Mouse (Mus musculus): ENCODE measurements around the gene Zbtb46. TPM values are rescaled to one million over a fixed set of nuclear protein-coding genes. Genes with fewer than 3 reads are reported as not detected.
A peak's percentile ranks its signal among the peaks of the same experiment; 100 is the strongest.

The Zbtb46 gene
- total RNA-seq, 2 experiments from 2014 or later = 7.5 to 12.2 TPM

DNA sequence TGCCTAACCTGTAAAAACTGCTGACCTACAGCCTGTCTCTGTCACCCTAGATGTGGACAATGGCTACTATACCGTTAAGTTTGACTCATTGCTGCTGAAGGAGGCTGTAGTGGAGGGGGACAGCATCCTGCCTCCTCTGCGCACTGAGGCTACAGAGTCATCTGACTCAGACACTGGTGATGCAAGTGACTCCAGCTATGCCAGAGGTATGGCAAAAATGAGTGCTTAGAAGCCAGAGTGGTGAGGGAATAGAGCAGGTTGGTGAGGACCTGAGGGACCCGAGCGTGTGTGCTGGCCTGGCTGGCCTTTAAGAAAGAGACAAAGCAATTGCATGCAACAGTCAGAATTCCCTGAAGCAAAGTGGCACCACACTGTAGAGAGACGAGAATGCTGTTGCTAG is 80.5 kb downstream of the Zbtb46 start:
- ATAC-seq (replicated peaks; ENCODE audit: low FRiP score, poor library complexity, severe bottlenecking) = no peak

DNA sequence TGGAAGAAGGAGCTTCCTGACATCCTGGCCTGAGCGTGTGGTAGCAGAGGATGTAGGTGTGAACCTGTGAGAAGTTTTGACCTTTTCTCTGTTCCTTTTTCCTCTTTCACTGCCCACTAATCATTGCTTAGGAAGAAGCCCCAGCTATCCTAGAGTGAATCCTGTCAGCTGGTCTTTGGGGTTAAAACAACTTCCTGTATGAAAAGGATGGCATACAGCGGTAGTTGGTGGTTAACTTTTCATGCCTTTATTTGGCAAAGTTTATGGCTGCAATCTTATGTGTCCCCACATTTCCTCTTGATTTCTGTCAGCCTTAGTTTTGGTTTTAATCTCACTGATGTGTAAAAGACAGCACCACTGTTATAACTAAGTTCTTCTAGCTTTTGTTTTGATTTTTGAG is 82.0 kb downstream of the Zbtb46 start:
- ATAC-seq (replicated peaks; ENCODE audit: low FRiP score, poor library complexity, severe bottlenecking) = no peak

DNA sequence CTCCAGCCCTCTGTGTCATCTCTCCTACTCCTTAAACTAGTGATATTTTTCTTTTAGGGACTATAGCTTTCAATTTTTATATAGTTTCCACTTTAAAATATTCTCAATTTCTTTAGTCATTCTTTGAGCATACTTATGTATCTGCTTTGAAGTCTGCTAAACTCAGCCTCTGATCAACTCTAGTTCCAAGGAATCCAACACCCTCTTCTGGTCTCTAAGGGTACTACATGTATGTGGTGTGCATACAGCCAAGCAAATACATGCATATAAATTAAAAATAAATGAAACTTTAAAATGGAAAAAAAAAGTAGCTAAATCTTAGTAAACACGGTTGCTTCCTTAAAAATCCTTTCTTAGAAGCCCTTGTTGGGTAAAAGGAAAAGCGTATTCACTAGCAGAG is 83.4 kb downstream of the Zbtb46 start:
- peak; percentile 64; the same call in 1 of the 2 replicates for ATAC-seq (replicated peaks; ENCODE audit: low FRiP score, poor library complexity, severe bottlenecking)

DNA sequence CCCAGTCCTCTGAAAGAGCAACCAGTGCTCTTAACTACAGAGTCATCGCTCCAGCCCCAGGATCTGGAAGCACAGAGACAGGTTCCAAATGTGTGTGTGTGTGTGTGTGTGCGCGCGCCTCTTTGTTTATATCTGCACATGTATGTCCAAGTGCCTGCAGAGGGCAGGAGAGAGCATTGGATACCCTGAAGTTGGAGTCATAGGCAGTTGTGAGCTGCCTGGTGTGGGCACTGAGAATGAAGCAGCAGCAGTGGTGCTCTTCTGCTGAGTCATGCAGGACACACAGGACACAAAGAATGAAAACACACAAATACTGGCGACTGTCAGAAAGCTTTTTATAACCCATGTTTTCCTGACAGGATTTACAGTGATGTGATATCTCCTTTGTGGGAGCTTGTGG is 89.2 kb downstream of the Zbtb46 start:
- no peak for ATAC-seq (replicated peaks; ENCODE audit: low FRiP score, poor library complexity, severe bottlenecking)

DNA sequence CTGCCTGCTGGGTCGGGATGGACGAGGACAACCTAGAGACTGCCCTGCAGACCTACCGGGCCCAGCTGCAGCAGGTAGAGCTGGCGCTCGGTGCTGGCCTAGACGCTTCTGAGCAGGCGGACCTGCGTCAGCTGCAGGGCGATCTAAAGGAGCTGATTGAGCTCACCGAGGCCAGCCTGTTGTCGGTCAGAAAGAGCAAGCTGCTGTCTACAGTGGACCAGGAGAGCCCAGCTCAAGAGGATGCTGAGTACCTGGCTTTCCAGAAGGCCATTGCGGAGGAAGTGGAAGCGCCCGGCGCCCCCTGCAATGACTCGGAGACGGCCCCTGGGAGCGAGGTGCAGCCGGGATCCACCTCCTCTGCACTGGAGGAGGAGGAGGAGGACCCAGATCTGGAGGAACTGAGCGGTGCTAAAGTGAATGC is 93.6 kb downstream of the Zbtb46 start:
- peak; percentile 58 for ATAC-seq (replicated peaks; ENCODE audit: low FRiP score, poor library complexity, severe bottlenecking)

DNA sequence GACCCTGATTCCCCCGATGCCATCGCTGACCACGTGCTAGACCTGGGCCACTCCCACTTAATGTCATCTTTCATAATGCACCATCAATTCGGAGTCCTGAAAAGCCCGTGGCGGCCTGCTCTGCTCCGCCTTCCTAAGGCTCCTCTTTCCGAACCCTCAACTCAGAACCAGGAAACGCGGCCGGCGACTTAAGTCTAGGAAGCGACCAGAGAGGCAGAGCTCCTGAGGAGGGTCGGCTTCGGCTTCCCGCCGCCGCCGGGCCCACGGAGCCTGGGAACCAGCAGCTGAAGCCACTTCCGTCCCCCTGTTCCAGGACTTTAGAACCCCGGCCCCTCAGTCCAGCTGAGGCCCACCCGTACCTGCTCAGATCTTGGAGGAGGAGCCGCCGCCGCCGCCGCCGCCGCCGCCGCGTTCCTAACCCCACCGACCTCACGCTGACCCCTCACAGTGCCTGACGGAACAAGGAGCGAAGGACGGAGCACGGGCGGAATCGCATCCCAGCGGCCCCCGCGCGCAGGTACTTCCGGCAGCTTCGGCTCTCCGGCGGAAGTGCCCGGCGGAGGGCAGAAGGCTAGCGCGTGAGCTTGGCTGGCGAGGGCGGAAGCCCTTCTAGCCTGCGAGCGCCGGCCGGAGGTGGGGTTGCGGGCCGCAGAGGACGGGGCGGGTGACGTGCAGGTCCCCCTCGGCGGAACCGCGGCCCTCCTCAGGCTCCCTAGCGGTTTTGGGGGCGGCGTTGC is 94.2 kb downstream of the Zbtb46 start, which contains the start of the genes Zgpat and Arfrp1:
Gene Zgpat, plus strand, starts transcription at position 69 of the 737 bp plus-strand sequence.
Gene Arfrp1, minus strand, starts transcription at position 545 of the 737 bp plus-strand sequence.
- ATAC-seq (replicated peaks; ENCODE audit: low FRiP score, poor library complexity, severe bottlenecking) = peak; percentile 93

DNA sequence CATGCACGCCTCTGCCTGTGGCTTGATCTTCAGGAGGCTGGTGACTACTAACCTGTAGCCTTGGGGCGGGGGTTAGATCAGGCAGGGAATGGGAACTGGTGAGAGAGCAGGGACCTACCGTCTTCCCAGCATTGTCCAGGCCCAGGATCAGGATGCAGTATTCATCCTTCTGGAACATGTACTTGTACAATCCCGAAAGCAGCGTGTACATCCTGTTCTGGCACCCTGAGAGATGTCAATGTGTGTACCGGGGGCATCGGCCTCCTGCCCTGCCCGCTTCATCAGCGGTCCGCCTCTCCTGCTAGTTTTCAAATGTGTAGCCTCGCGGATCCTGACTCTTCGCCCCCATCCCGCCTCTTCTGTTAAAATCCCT is 94.8 kb downstream of the Zbtb46 start:
- ATAC-seq (replicated peaks; ENCODE audit: low FRiP score, poor library complexity, severe bottlenecking) = no peak

DNA sequence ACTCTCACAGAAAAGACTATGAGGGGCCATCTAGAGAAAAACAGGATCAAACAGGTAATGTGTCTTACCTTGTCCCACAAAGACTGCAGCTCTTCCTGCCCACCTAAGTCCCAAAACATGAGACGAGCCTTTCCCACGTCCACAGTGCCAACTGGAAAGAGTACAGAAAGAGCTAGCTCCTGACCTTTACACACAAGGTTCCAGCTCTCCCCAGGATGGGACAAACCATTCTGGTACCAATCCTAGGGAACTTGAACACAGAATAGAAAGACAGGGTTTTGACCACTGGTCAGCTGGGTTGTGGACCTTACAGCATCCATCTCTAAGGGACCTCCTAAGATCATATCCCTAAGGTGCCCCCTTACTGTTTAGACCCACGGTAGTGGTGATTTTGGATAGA is 95.3 kb downstream of the Zbtb46 start:
- no peak for ATAC-seq (replicated peaks; ENCODE audit: low FRiP score, poor library complexity, severe bottlenecking)

DNA sequence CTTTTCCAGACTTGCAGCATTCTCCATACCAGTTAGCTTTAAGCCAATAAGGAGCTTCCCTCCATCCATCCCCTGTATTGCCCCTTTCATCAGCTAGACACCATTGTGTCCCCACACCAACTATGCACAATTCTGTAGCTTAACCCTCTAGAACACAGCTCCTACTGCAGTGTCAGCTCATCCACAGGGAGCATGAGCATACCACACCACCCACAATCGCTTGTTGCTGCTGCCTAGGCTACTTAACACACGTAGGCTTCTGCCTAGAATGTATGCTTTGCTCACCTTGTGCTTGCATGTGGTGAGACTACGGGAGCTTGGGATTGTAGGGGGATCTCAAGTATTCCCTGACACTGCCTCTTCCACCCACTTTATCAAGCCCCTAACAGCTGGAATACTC is 102.4 kb downstream of the Zbtb46 start:
- ATAC-seq (replicated peaks; ENCODE audit: low FRiP score, poor library complexity, severe bottlenecking) = no peak

DNA sequence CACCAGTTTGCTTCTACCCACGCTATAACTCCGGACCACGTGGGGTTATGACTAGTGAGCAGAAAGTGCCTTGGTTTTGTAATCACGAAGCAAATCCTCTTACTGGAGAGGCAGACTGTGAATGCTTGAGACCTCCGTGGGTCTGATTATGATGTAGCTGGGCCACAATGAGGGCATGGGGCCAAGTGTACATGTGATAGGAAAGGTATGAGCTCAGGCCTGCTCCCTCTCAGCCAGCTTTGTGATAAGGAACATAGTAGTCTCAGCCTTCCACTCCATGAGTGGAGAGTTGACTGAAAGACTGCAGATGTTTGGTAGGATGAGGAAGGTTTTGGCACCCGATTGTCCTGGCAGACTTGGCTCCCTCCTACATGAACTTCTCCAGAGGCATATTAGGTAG is 116.5 kb downstream of the Zbtb46 start:
- no peak for ATAC-seq (replicated peaks; ENCODE audit: low FRiP score, poor library complexity, severe bottlenecking)

DNA sequence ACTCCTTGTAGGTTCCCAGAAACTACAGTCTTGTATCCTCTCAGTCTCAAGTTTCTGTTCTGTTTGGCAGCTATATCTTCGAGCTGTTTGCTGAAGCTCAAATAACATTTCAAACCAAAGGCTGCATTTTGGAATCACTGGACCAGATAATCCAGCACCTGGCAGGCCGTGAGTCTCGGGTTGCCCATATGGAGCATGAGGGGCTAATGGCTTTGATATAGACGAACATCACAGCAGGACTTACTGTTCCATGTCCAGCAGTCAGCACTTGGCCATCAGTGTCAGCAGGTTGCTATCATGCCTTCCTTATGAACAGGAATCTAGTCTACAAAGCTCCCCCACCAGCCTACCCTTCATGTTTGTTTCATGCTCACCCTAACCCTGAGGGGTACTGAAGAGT is 118.8 kb downstream of the Zbtb46 start:
- ATAC-seq (replicated peaks; ENCODE audit: low FRiP score, poor library complexity, severe bottlenecking) = no peak

Other genes starting within 250 kb of the Zbtb46 start
- gene Srms, start 246.2 kb downstream of the Zbtb46 start, total RNA-seq (2015; ENCODE audit: low replicate concordance) = not detected in 2 replicates
- 0.77 TPM in 1 of 2 replicates, not detected in the other for gene Srms, start 246.2 kb downstream of the Zbtb46 start, total RNA-seq (2017; ENCODE audit: low replicate concordance)
- gene Fndc11, start 239.4 kb downstream of the Zbtb46 start, total RNA-seq (2015; ENCODE audit: low replicate concordance) = 2.5 TPM in 1 of 2 replicates, not detected in the other
- not detected in 2 replicates for gene Fndc11, start 239.4 kb downstream of the Zbtb46 start, total RNA-seq (2017; ENCODE audit: low replicate concordance)
- 15.1 and 15.5 TPM in 2 replicates for gene Helz2, start 217.4 kb downstream of the Zbtb46 start, total RNA-seq (2015; ENCODE audit: low replicate concordance)
- gene Helz2, start 217.4 kb downstream of the Zbtb46 start, total RNA-seq (2017; ENCODE audit: low replicate concordance) = 10.1 and 15.4 TPM in 2 replicates
- gene Gmeb2, start 171.4 kb downstream of the Zbtb46 start, total RNA-seq (2015; ENCODE audit: low replicate concordance) = 33.1 and 57.3 TPM in 2 replicates
- 29.0 and 55.1 TPM in 2 replicates for gene Gmeb2, start 171.4 kb downstream of the Zbtb46 start, total RNA-seq (2017; ENCODE audit: low replicate concordance)
- not detected in 2 replicates for gene Stmn3, start 144.9 kb downstream of the Zbtb46 start, total RNA-seq (2015; ENCODE audit: low replicate concordance)
- gene Stmn3, start 144.9 kb downstream of the Zbtb46 start, total RNA-seq (2017; ENCODE audit: low replicate concordance) = not detected in 2 replicates
- gene Rtel1, start 139.7 kb downstream of the Zbtb46 start, total RNA-seq (2015; ENCODE audit: low replicate concordance) = 63.3 and 80.4 TPM in 2 replicates
- 52.0 and 60.7 TPM in 2 replicates for gene Rtel1, start 139.7 kb downstream of the Zbtb46 start, total RNA-seq (2017; ENCODE audit: low replicate concordance)
- gene Zgpat, start 94.5 kb downstream of the Zbtb46 start, total RNA-seq (2015; ENCODE audit: low replicate concordance) = 2.9 and 10.1 TPM in 2 replicates
- gene Zgpat, start 94.5 kb downstream of the Zbtb46 start, total RNA-seq (2017; ENCODE audit: low replicate concordance) = 11.2 and 15.4 TPM in 2 replicates
- 5.4 and 14.3 TPM in 2 replicates for gene Arfrp1, start 94.0 kb downstream of the Zbtb46 start, total RNA-seq (2015; ENCODE audit: low replicate concordance)
- 9.0 and 10.8 TPM in 2 replicates for gene Arfrp1, start 94.0 kb downstream of the Zbtb46 start, total RNA-seq (2017; ENCODE audit: low replicate concordance)
- gene Lime1, start 79.3 kb downstream of the Zbtb46 start, total RNA-seq (2015; ENCODE audit: low replicate concordance) = 4.6 and 37.5 TPM in 2 replicates
- gene Lime1, start 79.3 kb downstream of the Zbtb46 start, total RNA-seq (2017; ENCODE audit: low replicate concordance) = 11.7 and 13.2 TPM in 2 replicates
- not detected in 2 replicates for gene Abhd16b, start 33.8 kb upstream of the Zbtb46 start, total RNA-seq (2015; ENCODE audit: low replicate concordance)
- not detected in 2 replicates for gene Abhd16b, start 33.8 kb upstream of the Zbtb46 start, total RNA-seq (2017; ENCODE audit: low replicate concordance)
- 19.8 and 23.5 TPM in 2 replicates for gene Tpd52l2, start 37.7 kb upstream of the Zbtb46 start, total RNA-seq (2015; ENCODE audit: low replicate concordance)
- gene Tpd52l2, start 37.7 kb upstream of the Zbtb46 start, total RNA-seq (2017; ENCODE audit: low replicate concordance) = 45.3 and 90.6 TPM in 2 replicates
- gene Dnajc5, start 61.1 kb upstream of the Zbtb46 start, total RNA-seq (2015; ENCODE audit: low replicate concordance) = 14.1 and 25.2 TPM in 2 replicates
- gene Dnajc5, start 61.1 kb upstream of the Zbtb46 start, total RNA-seq (2017; ENCODE audit: low replicate concordance) = 21.4 and 23.3 TPM in 2 replicates
- 26.4 and 37.1 TPM in 2 replicates for gene Uckl1, start 125.5 kb upstream of the Zbtb46 start, total RNA-seq (2015; ENCODE audit: low replicate concordance)
- gene Uckl1, start 125.5 kb upstream of the Zbtb46 start, total RNA-seq (2017; ENCODE audit: low replicate concordance) = 15.2 and 30.2 TPM in 2 replicates
- gene Prpf6, start 132.4 kb upstream of the Zbtb46 start, total RNA-seq (2015; ENCODE audit: low replicate concordance) = 11.7 and 13.0 TPM in 2 replicates
- gene Prpf6, start 132.4 kb upstream of the Zbtb46 start, total RNA-seq (2017; ENCODE audit: low replicate concordance) = 28.1 and 33.1 TPM in 2 replicates
- 2.5 and 14.8 TPM in 2 replicates for gene Zfp512b, start 133.4 kb upstream of the Zbtb46 start, total RNA-seq (2015; ENCODE audit: low replicate concordance)
- 0.39 and 4.2 TPM in 2 replicates for gene Zfp512b, start 133.4 kb upstream of the Zbtb46 start, total RNA-seq (2017; ENCODE audit: low replicate concordance)
- 4.0 TPM in 1 of 2 replicates, not detected in the other for gene Samd10, start 139.8 kb upstream of the Zbtb46 start, total RNA-seq (2015; ENCODE audit: low replicate concordance)
- gene Samd10, start 139.8 kb upstream of the Zbtb46 start, total RNA-seq (2017; ENCODE audit: low replicate concordance) = 0.08 and 0.77 TPM in 2 replicates
- gene Gm29797, start 197.6 kb upstream of the Zbtb46 start, total RNA-seq (2015; ENCODE audit: low replicate concordance) = not detected in 2 replicates
- gene Gm29797, start 197.6 kb upstream of the Zbtb46 start, total RNA-seq (2017; ENCODE audit: low replicate concordance) = not detected in 2 replicates
- not detected in 2 replicates for gene Sox18, start 212.2 kb upstream of the Zbtb46 start, total RNA-seq (2015; ENCODE audit: low replicate concordance)
- gene Sox18, start 212.2 kb upstream of the Zbtb46 start, total RNA-seq (2017; ENCODE audit: low replicate concordance) = not detected in 2 replicates
- gene Tcea2, start 220.9 kb upstream of the Zbtb46 start, total RNA-seq (2015; ENCODE audit: low replicate concordance) = 2.2 TPM in 1 of 2 replicates, not detected in the other
- 1.9 TPM in 1 of 2 replicates, not detected in the other for gene Tcea2, start 220.9 kb upstream of the Zbtb46 start, total RNA-seq (2017; ENCODE audit: low replicate concordance)
- 84.0 and 98.9 TPM in 2 replicates for gene Rgs19, start 234.6 kb upstream of the Zbtb46 start, total RNA-seq (2015; ENCODE audit: low replicate concordance)
- 17.1 and 33.1 TPM in 2 replicates for gene Rgs19, start 234.6 kb upstream of the Zbtb46 start, total RNA-seq (2017; ENCODE audit: low replicate concordance)
- not detected in 2 replicates for gene Lkaaear1, start 239.0 kb upstream of the Zbtb46 start, total RNA-seq (2015; ENCODE audit: low replicate concordance)
- gene Lkaaear1, start 239.0 kb upstream of the Zbtb46 start, total RNA-seq (2017; ENCODE audit: low replicate concordance) = not detected in 2 replicates

Data from erythroid progenitor cell, adult 5-6 weeks (primary cell).